Mouse (Mus musculus) ES-E14 (cell line): Measurements from ENCODE around the gene Palm3.

ENCODE experiments used
- CHD2 ChIP-seq: IDR thresholded peaks from 2 replicates; pipeline ENCODE4 v1.6.1; 2014; ENCODE audit warnings: mild to moderate bottlenecking, low read depth, low read length, inconsistent platforms
- HCFC1 ChIP-seq: IDR thresholded peaks from 2 replicates; pipeline ENCODE4 v1.6.1; 2012; ENCODE audit warnings: low read length, inconsistent platforms, borderline replicate concordance; ENCODE audit not compliant: insufficient read depth
- ZC3H11A ChIP-seq: IDR thresholded peaks from 2 replicates; pipeline ENCODE4 v1.6.1; 2012; ENCODE audit warnings: low read depth, mild to moderate bottlenecking, inconsistent platforms, low read length, borderline replicate concordance
- ZNF384 ChIP-seq: IDR thresholded peaks from 2 replicates; pipeline ENCODE4 v1.6.1; 2012; ENCODE audit warnings: low read depth, low read length, inconsistent platforms

DNA sequence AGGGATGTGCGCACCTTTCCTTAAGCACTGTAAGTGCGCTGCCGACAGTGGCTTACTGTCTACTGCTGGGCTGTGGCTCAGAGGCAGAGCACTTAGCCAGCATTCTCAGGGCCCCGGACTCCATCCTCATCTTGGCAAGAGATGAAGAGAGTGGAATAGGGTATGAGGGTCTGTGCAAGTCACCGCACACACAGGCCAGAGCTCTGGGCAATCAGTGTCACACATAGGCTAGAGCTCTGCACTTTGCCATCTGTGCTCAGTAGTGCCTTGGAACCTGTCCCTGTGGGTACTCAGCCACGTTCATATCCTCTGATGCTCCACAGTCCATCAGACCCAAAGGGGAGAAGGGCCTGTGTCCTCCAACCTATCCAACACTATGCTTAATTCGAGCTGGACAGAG lies 39.7 kb upstream of the Palm3 start:
- TF ChIP-seq CHD2 = no peak
- no peak for TF ChIP-seq HCFC1
- TF ChIP-seq ZC3H11A = no peak
- no peak for TF ChIP-seq ZNF384
